Mouse (Mus musculus): Measurements from ENCODE around the gene Slc4a1ap. TPM values are rescaled to one million over a fixed set of nuclear protein-coding genes. Genes with fewer than 3 reads are reported as not detected.

Slc4a1ap gene
- polyA plus RNA-seq (2014; fragmentation: Nextera tagmentation; extraction: Ambion mirVana) = 25.4 and 28.3 TPM in 2 replicates

DNA sequence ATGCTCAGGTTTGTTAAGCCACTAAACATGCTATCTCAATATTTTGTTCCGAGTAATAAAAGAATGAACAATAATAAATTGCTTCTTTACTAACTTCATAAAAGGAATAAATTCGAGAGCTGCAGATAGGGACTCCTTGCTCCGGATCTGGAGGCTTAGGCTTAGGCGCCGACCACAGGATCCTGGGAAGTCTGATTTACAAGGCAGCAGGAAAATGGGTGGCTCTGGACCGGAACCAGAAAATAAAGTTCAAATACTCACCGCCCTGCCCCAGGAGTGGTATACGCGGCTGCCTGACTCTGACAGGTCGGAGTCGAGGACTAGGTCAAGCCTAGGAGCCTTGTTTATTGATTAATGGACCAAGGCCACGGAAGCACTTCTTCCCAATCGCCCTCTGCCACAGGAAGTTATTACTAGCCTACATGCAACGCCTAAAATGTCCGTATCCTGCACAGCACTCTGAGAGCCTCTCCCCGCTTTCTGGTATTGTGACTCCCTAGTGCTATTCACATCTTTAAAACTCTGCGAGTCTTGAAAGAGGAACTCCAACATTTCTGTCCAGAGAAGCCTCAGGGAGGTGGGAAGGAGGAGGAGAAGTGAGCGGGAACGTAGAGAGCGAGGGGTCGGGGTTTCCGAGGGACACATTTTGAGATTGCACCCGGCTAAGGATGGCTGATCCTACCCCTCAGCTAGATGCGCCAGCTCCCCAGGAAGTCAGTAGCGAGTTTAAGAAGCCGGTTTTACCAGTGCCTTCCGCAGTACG is at the start of gene Slc4a1ap:
TSS of gene Slc4a1ap (plus strand) at position 642 of the 763 bp plus-strand sequence.
- peak within 1 kb of the TSS; percentile 99 for H3K4me3 ChIP-seq (ENCODE audit: low read depth, low read length)
- DNase-seq (ENCODE audit: low spot score) = peak; percentile 93
- H3K36me3 ChIP-seq (ENCODE audit: control insufficient read depth, insufficient read depth, low read length) = peaks cover 46% of the 10 kb centered on the region
- peak within 1 kb of the TSS; percentile 87 for H3K4me2 ChIP-seq (ENCODE audit: low read length)
- H3K9ac ChIP-seq (ENCODE audit: low read length) = peak within 1 kb of the TSS; percentile 81
- peaks cover 14% of the 10 kb centered on the region for H3K4me1 ChIP-seq (replicated peaks; ENCODE audit: control insufficient read depth, insufficient read depth, low read length)
- ATAC-seq (replicated peaks; ENCODE audit: low FRiP score, low TSS enrichment, low read depth) = peak; percentile 91
- no peaks in the 10 kb centered on the region for H3K27me3 ChIP-seq (replicated peaks; ENCODE audit: control insufficient read depth, insufficient read depth, low read length)
- peak within 1 kb of the TSS; percentile 81 for H3K27ac ChIP-seq (ENCODE audit: low read depth)
- under 1% methylated on average over 28 of the region's 28 CpGs for WGBS
- H3K9me3 ChIP-seq (ENCODE audit: control insufficient read depth, low read length) = no peaks in the 10 kb centered on the region

DNA sequence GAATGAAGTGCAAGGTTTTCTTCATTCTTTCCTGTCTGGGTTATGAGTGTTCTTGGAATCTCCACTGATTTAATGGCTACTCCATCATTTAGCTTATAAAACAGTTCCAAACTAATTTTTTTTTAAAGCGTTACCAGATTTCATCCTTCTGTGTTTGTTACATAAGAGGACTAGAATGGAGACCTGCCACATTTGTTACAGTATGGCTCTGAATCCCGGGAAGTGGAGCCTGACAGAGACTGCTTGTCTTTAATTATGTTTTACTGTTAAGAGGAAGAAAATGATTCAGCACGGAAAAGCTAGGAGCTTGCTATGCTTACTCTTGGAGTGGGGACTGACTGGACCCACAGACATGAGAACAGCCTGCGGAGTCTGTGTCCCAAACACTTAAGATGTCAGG is 46.3 kb upstream of the Slc4a1ap start:
- ATAC-seq (replicated peaks; ENCODE audit: low FRiP score, low TSS enrichment, low read depth) (no peak), DNase-seq (ENCODE audit: low spot score) (no peak)
- Histone ChIP-seq H3K4me1 (replicated peaks; ENCODE audit: control insufficient read depth, insufficient read depth, low read length) (no peaks in the 10 kb centered on the region), H3K4me3 (ENCODE audit: low read depth, low read length) (no peak overlapping the region), H3K9me3 (ENCODE audit: control insufficient read depth, low read length) (no peaks in the 10 kb centered on the region), H3K36me3 (ENCODE audit: control insufficient read depth, insufficient read depth, low read length) (peaks cover 65% of the 10 kb centered on the region), H3K27ac (ENCODE audit: low read depth) (no peak overlapping the region), H3K9ac (ENCODE audit: low read length) (no peak overlapping the region), H3K27me3 (replicated peaks; ENCODE audit: control insufficient read depth, insufficient read depth, low read length) (no peaks in the 10 kb centered on the region), H3K4me2 (ENCODE audit: low read length) (no peak overlapping the region)
- 93% methylated on average over 4 of the region's 4 CpGs for WGBS

DNA sequence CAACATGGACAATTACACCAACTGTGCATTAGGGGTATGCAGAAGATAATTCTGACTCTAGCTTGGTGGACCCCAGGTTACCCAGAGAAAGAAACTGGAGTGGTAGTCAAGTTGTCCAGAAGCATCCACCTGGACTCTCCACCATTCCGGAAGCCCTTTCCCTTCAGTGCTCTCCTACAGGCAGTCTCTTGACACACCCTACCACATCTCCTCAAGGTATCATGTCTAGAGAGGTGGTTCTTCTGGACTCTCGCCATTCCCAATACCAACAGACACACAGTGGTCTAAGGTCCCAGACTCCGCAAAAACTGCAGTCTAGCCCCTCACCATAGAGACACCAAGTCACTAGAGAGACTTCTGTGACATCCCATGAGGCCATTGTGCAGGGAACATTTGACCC is 41.4 kb upstream of the Slc4a1ap start, which contains the start of gene 4930548H24Rik:
TSS of gene 4930548H24Rik (plus strand) at position 301 of the 400 bp plus-strand sequence.
- Histone ChIP-seq H3K4me3 (ENCODE audit: low read depth, low read length) (no peak within 1 kb of the TSS), H3K4me2 (ENCODE audit: low read length) (no peak within 1 kb of the TSS), H3K9ac (ENCODE audit: low read length) (no peak within 1 kb of the TSS), H3K9me3 (ENCODE audit: control insufficient read depth, low read length) (no peaks in the 10 kb centered on the region), H3K36me3 (ENCODE audit: control insufficient read depth, insufficient read depth, low read length) (peaks cover 16% of the 10 kb centered on the region), H3K27ac (ENCODE audit: low read depth) (no peak within 1 kb of the TSS), H3K27me3 (replicated peaks; ENCODE audit: control insufficient read depth, insufficient read depth, low read length) (no peaks in the 10 kb centered on the region), H3K4me1 (replicated peaks; ENCODE audit: control insufficient read depth, insufficient read depth, low read length) (no peaks in the 10 kb centered on the region)
- DNase-seq (ENCODE audit: low spot score) (no peak), ATAC-seq (replicated peaks; ENCODE audit: low FRiP score, low TSS enrichment, low read depth) (no peak)
- 96% methylated on average over 3 of the region's 3 CpGs for WGBS

DNA sequence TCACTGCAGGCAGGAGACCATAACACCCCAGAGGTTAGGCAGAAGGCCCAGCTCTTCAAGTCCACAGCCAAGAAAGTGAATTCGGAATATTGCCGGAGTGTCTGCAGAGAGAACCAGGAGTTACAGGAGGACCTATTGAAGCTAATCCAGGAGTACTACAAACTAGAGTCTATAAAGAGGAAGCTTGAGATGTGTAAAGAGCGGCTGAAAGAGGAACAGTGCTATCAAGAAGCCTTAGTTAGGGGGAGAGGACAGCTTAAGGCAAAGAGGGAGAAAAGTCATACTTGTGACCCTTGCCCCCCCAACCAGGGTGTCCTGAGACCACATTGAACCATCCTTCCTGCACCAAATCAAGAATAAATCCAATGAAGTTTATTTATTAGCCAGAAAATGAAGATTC is 38.9 kb upstream of the Slc4a1ap start:
- H3K4me3 ChIP-seq (ENCODE audit: low read depth, low read length) = no peak overlapping the region
- no peaks in the 10 kb centered on the region for H3K4me1 ChIP-seq (replicated peaks; ENCODE audit: control insufficient read depth, insufficient read depth, low read length)
- no peaks in the 10 kb centered on the region for H3K27me3 ChIP-seq (replicated peaks; ENCODE audit: control insufficient read depth, insufficient read depth, low read length)
- H3K9me3 ChIP-seq (ENCODE audit: control insufficient read depth, low read length) = no peaks in the 10 kb centered on the region
- H3K36me3 ChIP-seq (ENCODE audit: control insufficient read depth, insufficient read depth, low read length) = no peaks in the 10 kb centered on the region
- WGBS = 90% methylated on average over 3 of the region's 3 CpGs
- DNase-seq (ENCODE audit: low spot score) = no peak
- H3K9ac ChIP-seq (ENCODE audit: low read length) = no peak overlapping the region
- no peak overlapping the region for H3K27ac ChIP-seq (ENCODE audit: low read depth)
- no peak overlapping the region for H3K4me2 ChIP-seq (ENCODE audit: low read length)
- ATAC-seq (replicated peaks; ENCODE audit: low FRiP score, low TSS enrichment, low read depth) = no peak

DNA sequence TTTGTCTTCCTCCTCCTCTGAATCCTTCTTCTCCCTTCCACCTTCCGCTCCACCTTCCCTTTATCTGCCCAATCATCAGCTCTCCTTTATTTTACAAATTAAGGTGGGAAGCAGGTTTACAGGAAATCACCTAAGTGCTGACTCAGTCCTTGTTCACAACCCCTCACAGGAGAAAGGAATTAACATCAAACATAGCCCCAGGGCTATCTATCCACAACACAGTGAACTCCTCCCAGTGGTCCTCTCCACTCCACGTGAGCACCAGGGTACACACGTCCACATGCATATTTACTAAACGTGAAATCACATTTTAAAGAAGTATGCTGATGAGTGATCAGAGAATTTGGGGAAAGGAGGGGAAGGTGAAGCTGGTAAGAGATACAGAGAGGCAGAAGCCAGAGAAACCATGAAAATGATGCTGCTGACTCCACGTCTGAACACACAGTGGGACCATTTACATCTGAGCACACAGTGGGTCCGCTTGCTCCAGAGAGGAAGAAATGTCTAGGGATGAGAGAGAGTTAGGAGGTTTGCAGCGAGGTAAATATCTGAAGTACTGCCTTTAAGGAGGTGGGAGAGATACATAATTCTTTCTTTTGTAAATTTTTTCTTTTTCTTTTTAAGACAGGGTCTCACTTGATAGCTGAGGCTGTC is 37.6 kb upstream of the Slc4a1ap start:
- ATAC-seq (replicated peaks; ENCODE audit: low FRiP score, low TSS enrichment, low read depth) (no peak), DNase-seq (ENCODE audit: low spot score) (no peak)
- Histone ChIP-seq H3K36me3 (ENCODE audit: control insufficient read depth, insufficient read depth, low read length) (no peaks in the 10 kb centered on the region), H3K4me2 (ENCODE audit: low read length) (no peak overlapping the region), H3K9me3 (ENCODE audit: control insufficient read depth, low read length) (no peaks in the 10 kb centered on the region), H3K27ac (ENCODE audit: low read depth) (no peak overlapping the region), H3K4me3 (ENCODE audit: low read depth, low read length) (no peak overlapping the region), H3K27me3 (replicated peaks; ENCODE audit: control insufficient read depth, insufficient read depth, low read length) (no peaks in the 10 kb centered on the region), H3K9ac (ENCODE audit: low read length) (no peak overlapping the region), H3K4me1 (replicated peaks; ENCODE audit: control insufficient read depth, insufficient read depth, low read length) (no peaks in the 10 kb centered on the region)
- 63% methylated on average over 7 of the region's 7 CpGs for WGBS

DNA sequence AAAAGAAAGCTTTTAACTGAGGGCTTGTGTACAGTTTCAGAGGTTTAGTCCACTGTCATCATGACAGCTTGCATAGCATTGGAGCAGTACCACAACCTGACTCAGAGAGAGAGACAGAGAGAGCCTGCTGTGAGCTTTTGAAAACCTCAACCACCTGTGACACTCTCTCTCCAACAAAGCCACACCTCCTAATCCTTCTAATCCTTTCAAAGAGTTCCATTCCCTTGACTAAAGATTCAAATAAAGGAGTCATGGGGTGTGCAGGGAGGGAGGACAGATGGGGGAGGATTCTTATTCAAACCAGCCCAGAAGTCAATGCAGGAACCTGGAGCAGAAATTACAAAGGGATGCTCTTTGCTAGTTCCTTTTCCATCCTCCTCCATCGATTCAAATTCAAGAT is 34.8 kb upstream of the Slc4a1ap start:
- Histone ChIP-seq H3K4me3 (ENCODE audit: low read depth, low read length) (no peak overlapping the region), H3K4me1 (replicated peaks; ENCODE audit: control insufficient read depth, insufficient read depth, low read length) (peaks cover 8% of the 10 kb centered on the region), H3K27ac (ENCODE audit: low read depth) (no peak overlapping the region), H3K9me3 (ENCODE audit: control insufficient read depth, low read length) (no peaks in the 10 kb centered on the region), H3K9ac (ENCODE audit: low read length) (no peak overlapping the region), H3K27me3 (replicated peaks; ENCODE audit: control insufficient read depth, insufficient read depth, low read length) (no peaks in the 10 kb centered on the region), H3K36me3 (ENCODE audit: control insufficient read depth, insufficient read depth, low read length) (peaks cover 9% of the 10 kb centered on the region), H3K4me2 (ENCODE audit: low read length) (no peak overlapping the region)
- WGBS = 66% methylated on average over 1 of the region's 1 CpGs
- DNase-seq (ENCODE audit: low spot score) (no peak), ATAC-seq (replicated peaks; ENCODE audit: low FRiP score, low TSS enrichment, low read depth) (no peak)

DNA sequence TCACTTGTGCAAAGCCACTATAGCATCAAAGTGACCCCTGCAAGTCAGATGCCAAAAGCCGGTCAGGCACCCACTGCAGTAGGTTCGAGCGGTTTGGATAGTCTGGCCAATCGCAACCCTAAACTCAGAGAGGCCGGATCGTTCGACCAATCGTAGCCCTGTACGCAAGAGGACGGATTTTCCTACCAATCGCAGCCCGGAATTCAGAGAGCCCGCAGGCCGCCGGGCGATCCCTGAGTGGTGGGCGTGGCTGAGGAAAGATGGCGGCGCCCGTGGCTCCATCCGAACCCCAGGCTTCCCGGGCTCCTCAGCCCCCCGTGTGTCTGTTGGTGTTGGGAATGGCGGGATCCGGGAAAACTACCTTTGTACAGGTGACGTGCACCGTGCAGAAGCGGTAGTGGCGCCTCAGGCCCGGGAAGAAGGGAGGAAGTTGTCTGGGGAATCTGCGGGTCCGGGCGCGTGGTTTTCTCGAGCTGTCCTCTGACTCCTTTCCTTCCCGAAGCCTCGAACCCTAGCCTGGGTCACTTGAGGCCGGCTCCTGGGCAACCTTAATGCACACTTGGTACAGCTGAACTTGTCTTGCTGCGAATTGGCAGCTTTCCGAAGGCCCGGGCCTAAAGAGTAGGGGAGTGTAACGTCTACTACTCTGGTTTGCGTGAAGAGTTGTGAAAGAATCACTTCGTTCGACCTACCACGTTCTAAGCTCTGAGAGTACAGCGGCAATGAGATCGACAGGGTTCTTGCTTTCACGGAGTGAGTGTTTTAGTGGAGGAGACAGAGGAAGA is 32.1 kb upstream of the Slc4a1ap start, which contains the start of gene Gpn1:
TSS of gene Gpn1 (plus strand) at position 229 of the 785 bp plus-strand sequence.
- peak within 1 kb of the TSS; percentile 77 for H3K9ac ChIP-seq (ENCODE audit: low read length)
- peaks cover 33% of the 10 kb centered on the region for H3K36me3 ChIP-seq (ENCODE audit: control insufficient read depth, insufficient read depth, low read length)
- under 1% methylated on average over 49 of the region's 49 CpGs for WGBS
- ATAC-seq (replicated peaks; ENCODE audit: low FRiP score, low TSS enrichment, low read depth) (peak; percentile 100), DNase-seq (ENCODE audit: low spot score) (peak; percentile 91)
- no peak within 1 kb of the TSS for H3K27ac ChIP-seq (ENCODE audit: low read depth)
- no peaks in the 10 kb centered on the region for H3K9me3 ChIP-seq (ENCODE audit: control insufficient read depth, low read length)
- peaks cover 8% of the 10 kb centered on the region for H3K4me1 ChIP-seq (replicated peaks; ENCODE audit: control insufficient read depth, insufficient read depth, low read length)
- no peaks in the 10 kb centered on the region for H3K27me3 ChIP-seq (replicated peaks; ENCODE audit: control insufficient read depth, insufficient read depth, low read length)
- H3K4me3 ChIP-seq (ENCODE audit: low read depth, low read length) = peak within 1 kb of the TSS; percentile 98
- H3K4me2 ChIP-seq (ENCODE audit: low read length) = peak within 1 kb of the TSS; percentile 87

DNA sequence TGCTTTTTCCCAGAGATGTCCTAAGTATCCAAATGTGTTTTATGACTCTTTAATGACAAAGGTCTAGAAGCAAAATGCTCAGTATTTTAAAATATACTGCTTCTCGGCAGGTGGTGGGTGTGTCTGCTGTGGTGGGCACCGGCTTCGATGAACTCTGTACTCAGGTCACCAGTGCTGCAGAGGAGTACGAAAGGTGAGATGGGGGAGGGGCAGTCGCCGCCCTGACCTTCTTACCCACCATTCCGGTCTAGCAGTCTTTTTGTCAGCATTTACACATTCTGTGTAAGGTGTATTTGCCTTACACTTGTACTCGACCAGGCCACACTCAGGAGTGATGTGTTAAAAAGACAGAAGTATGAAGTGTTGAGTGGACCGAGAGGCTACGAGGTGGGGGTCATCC is 22.0 kb upstream of the Slc4a1ap start:
- DNase-seq (ENCODE audit: low spot score) (no peak), ATAC-seq (replicated peaks; ENCODE audit: low FRiP score, low TSS enrichment, low read depth) (no peak)
- H3K27ac ChIP-seq (ENCODE audit: low read depth) = no peak overlapping the region
- no peak overlapping the region for H3K4me3 ChIP-seq (ENCODE audit: low read depth, low read length)
- H3K9ac ChIP-seq (ENCODE audit: low read length) = no peak overlapping the region
- no peaks in the 10 kb centered on the region for H3K4me1 ChIP-seq (replicated peaks; ENCODE audit: control insufficient read depth, insufficient read depth, low read length)
- peaks cover 94% of the 10 kb centered on the region for H3K36me3 ChIP-seq (ENCODE audit: control insufficient read depth, insufficient read depth, low read length)
- no peaks in the 10 kb centered on the region for H3K27me3 ChIP-seq (replicated peaks; ENCODE audit: control insufficient read depth, insufficient read depth, low read length)
- no peaks in the 10 kb centered on the region for H3K9me3 ChIP-seq (ENCODE audit: control insufficient read depth, low read length)
- no peak overlapping the region for H3K4me2 ChIP-seq (ENCODE audit: low read length)
- 82% methylated on average over 10 of the region's 10 CpGs for WGBS
